Mouse (Mus musculus): ENCODE measurements at regions not wholly inside any gene's neighbourhood (a gene's known extent, or its start where the extent isn't known, plus 50 kb on each side); places are given as distances from the start of the nearest gene placed in this dataset.

DNA sequence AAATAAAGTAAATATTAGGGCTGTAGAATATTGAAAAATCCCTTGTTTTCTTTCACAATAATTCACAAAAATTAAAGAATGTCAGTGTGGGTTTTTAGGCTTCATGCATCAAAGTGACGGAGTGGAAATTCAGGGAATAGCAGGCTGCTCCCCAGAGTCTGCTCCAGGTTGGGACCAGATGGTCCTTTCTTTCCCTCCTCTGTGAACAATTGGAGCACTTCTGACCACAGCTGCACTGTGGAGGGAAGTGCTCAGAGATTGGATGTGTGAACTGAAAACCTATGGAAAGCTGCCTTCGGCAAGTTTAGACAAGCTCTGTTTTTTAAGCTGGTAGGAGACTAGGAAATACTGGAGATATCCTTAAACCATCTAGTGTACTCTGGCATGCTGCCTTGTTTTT, 1563.5 kb downstream of the Efnb2 start:
- TF ChIP-seq POU5F1 (IDR thresholded peaks at IDR 0.05; ENCODE audit: borderline replicate concordance, low read length) (no peak), NANOG (IDR thresholded peaks at IDR 0.05; ENCODE audit: borderline replicate concordance, low read length) (no peak), CTCF (conservative IDR thresholded peaks at IDR 0.05; ENCODE audit: low read length) (no peak)

GRCm38 (mm10) chr8:7092831-7093230, 1568.2 kb downstream of the Efnb2 start:
- H3K9me3 ChIP-seq (ENCODE audit: low read length), result no peaks in the 10 kb centered on the region
- no peaks in the 10 kb centered on the region for H3K4me1 ChIP-seq (replicated peaks; ENCODE audit: low read depth, low read length)
- H3K36me3 ChIP-seq (ENCODE audit: insufficient read depth, low read length), result no peaks in the 10 kb centered on the region
- no peaks in the 10 kb centered on the region for H3K27me3 ChIP-seq (ENCODE audit: insufficient read depth, low read length)
- TF ChIP-seq CTCF (conservative IDR thresholded peaks at IDR 0.05; ENCODE audit: low read length) (no peak), NANOG (IDR thresholded peaks at IDR 0.05; ENCODE audit: borderline replicate concordance, low read length) (no peak), POU5F1 (IDR thresholded peaks at IDR 0.05; ENCODE audit: borderline replicate concordance, low read length) (no peak)
- no peak overlapping the region for H3K4me3 ChIP-seq (replicated peaks; ENCODE audit: low read length)

More for the DNA sequence above, 1563.5 kb downstream of the Efnb2 start:
- Histone ChIP-seq H3K4me3 (replicated peaks; ENCODE audit: low read length) (no peak overlapping the region), H3K4me1 (replicated peaks; ENCODE audit: low read depth, low read length) (no peaks in the 10 kb centered on the region), H3K36me3 (ENCODE audit: insufficient read depth, low read length) (no peaks in the 10 kb centered on the region), H3K9me3 (ENCODE audit: low read length) (no peaks in the 10 kb centered on the region), H3K27me3 (ENCODE audit: insufficient read depth, low read length) (no peaks in the 10 kb centered on the region)

DNA sequence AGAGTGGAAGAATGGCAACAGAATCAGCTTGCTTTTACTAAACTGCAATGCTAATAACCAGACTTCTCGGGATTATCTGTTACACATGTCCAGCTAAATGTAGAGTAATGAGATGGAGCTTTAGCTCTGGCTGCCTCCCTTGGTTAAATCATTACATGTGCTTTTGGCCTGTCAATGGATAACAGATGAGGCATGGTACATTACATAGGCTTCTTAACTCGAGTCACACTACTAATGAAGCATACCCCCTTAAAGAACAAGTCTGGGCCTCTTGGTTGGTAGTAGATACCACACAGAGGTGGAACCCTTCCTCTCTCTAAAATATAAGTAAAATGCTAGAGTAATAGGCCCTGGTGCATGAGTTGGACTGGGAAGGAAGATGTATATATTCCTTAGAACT, 1572.9 kb downstream of the Efnb2 start:
- H3K4me3 ChIP-seq (replicated peaks; ENCODE audit: low read length), result no peak overlapping the region
- H3K9me3 ChIP-seq (ENCODE audit: low read length), result no peaks in the 10 kb centered on the region
- no peaks in the 10 kb centered on the region for H3K36me3 ChIP-seq (ENCODE audit: insufficient read depth, low read length)
- H3K27me3 ChIP-seq (ENCODE audit: insufficient read depth, low read length), result no peaks in the 10 kb centered on the region
- TF ChIP-seq POU5F1 (IDR thresholded peaks at IDR 0.05; ENCODE audit: borderline replicate concordance, low read length), result no peak
- no peak for TF ChIP-seq CTCF (conservative IDR thresholded peaks at IDR 0.05; ENCODE audit: low read length)
- H3K4me1 ChIP-seq (replicated peaks; ENCODE audit: low read depth, low read length), result no peaks in the 10 kb centered on the region

- H3K36me3 ChIP-seq (ENCODE audit: insufficient read depth, low read length), result no peaks in the 10 kb centered on the region
- no peak overlapping the region for H3K4me3 ChIP-seq (replicated peaks; ENCODE audit: low read length)
- no peaks in the 10 kb centered on the region for H3K27me3 ChIP-seq (ENCODE audit: insufficient read depth, low read length)
- no peaks in the 10 kb centered on the region for H3K4me1 ChIP-seq (replicated peaks; ENCODE audit: low read depth, low read length)
- TF ChIP-seq CTCF (conservative IDR thresholded peaks at IDR 0.05; ENCODE audit: low read length), result no peak
- no peak for TF ChIP-seq NANOG (IDR thresholded peaks at IDR 0.05; ENCODE audit: borderline replicate concordance, low read length)
- TF ChIP-seq POU5F1 (IDR thresholded peaks at IDR 0.05; ENCODE audit: borderline replicate concordance, low read length), result no peak
- no peaks in the 10 kb centered on the region for H3K9me3 ChIP-seq (ENCODE audit: low read length)
These were observed 1600.8 kb downstream of the Efnb2 start for GRCm38 (mm10) chr8:7060255-7060656.

GRCm38 (mm10) chr8:7026247-7026844, 1634.7 kb downstream of the Efnb2 start:
- no peaks in the 10 kb centered on the region for H3K4me1 ChIP-seq (replicated peaks; ENCODE audit: low read depth, low read length)
- H3K36me3 ChIP-seq (ENCODE audit: insufficient read depth, low read length), result no peaks in the 10 kb centered on the region
- H3K27me3 ChIP-seq (ENCODE audit: insufficient read depth, low read length), result no peaks in the 10 kb centered on the region
- TF ChIP-seq NANOG (IDR thresholded peaks at IDR 0.05; ENCODE audit: borderline replicate concordance, low read length), result no peak
- no peak for TF ChIP-seq POU5F1 (IDR thresholded peaks at IDR 0.05; ENCODE audit: borderline replicate concordance, low read length)
- no peak for TF ChIP-seq CTCF (conservative IDR thresholded peaks at IDR 0.05; ENCODE audit: low read length)
- no peak overlapping the region for H3K4me3 ChIP-seq (replicated peaks; ENCODE audit: low read length)
- H3K9me3 ChIP-seq (ENCODE audit: low read length), result no peaks in the 10 kb centered on the region

GRCm38 (mm10) chr8:7024336-7024735, 1636.7 kb downstream of the Efnb2 start:
- H3K9me3 ChIP-seq (ENCODE audit: low read length), result no peaks in the 10 kb centered on the region
- no peaks in the 10 kb centered on the region for H3K4me1 ChIP-seq (replicated peaks; ENCODE audit: low read depth, low read length)
- no peaks in the 10 kb centered on the region for H3K27me3 ChIP-seq (ENCODE audit: insufficient read depth, low read length)
- no peak for TF ChIP-seq NANOG (IDR thresholded peaks at IDR 0.05; ENCODE audit: borderline replicate concordance, low read length)
- no peak overlapping the region for H3K4me3 ChIP-seq (replicated peaks; ENCODE audit: low read length)
- H3K36me3 ChIP-seq (ENCODE audit: insufficient read depth, low read length), result no peaks in the 10 kb centered on the region

DNA sequence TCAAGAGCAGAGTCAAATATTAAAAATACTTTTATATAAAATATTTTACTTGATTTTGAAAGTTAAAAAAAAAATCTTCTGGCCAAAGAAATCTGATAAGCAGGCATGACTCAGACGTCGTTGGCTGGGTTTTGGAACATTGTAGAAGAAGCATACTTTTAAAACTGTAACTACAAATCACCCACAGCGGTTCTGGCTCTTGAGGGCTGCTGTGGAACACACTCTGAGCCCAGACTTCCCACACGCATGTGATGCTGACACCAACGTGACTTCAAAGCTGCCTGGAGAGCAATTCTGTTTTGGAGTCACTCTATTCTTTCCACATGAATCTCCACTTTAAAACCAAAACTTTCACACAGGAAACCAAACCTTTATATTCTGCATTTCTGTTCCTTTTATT, 1649.2 kb downstream of the Efnb2 start:
- no peaks in the 10 kb centered on the region for H3K4me1 ChIP-seq (replicated peaks; ENCODE audit: low read depth, low read length)
- no peaks in the 10 kb centered on the region for H3K36me3 ChIP-seq (ENCODE audit: insufficient read depth, low read length)
- H3K4me3 ChIP-seq (replicated peaks; ENCODE audit: low read length), result no peak overlapping the region
- TF ChIP-seq POU5F1 (IDR thresholded peaks at IDR 0.05; ENCODE audit: borderline replicate concordance, low read length) (no peak), NANOG (IDR thresholded peaks at IDR 0.05; ENCODE audit: borderline replicate concordance, low read length) (no peak), CTCF (conservative IDR thresholded peaks at IDR 0.05; ENCODE audit: low read length) (no peak)
- no peaks in the 10 kb centered on the region for H3K9me3 ChIP-seq (ENCODE audit: low read length)
- no peaks in the 10 kb centered on the region for H3K27me3 ChIP-seq (ENCODE audit: insufficient read depth, low read length)

- Histone ChIP-seq H3K4me3 (replicated peaks; ENCODE audit: low read length) (no peak overlapping the region), H3K9me3 (ENCODE audit: low read length) (no peaks in the 10 kb centered on the region), H3K27me3 (ENCODE audit: insufficient read depth, low read length) (no peaks in the 10 kb centered on the region), H3K4me1 (replicated peaks; ENCODE audit: low read depth, low read length) (no peaks in the 10 kb centered on the region), H3K36me3 (ENCODE audit: insufficient read depth, low read length) (no peaks in the 10 kb centered on the region)
- TF ChIP-seq POU5F1 (IDR thresholded peaks at IDR 0.05; ENCODE audit: borderline replicate concordance, low read length), result no peak
- TF ChIP-seq CTCF (conservative IDR thresholded peaks at IDR 0.05; ENCODE audit: low read length), result no peak
- no peak for TF ChIP-seq NANOG (IDR thresholded peaks at IDR 0.05; ENCODE audit: borderline replicate concordance, low read length)
These were observed 1669.5 kb downstream of the Efnb2 start for GRCm38 (mm10) chr8:6991516-6991915.

GRCm38 (mm10) chr8:6989359-6990095, 1671.5 kb downstream of the Efnb2 start:
- H3K36me3 ChIP-seq (ENCODE audit: insufficient read depth, low read length), result no peaks in the 10 kb centered on the region
- H3K4me1 ChIP-seq (replicated peaks; ENCODE audit: low read depth, low read length), result no peaks in the 10 kb centered on the region
- no peaks in the 10 kb centered on the region for H3K9me3 ChIP-seq (ENCODE audit: low read length)
- no peaks in the 10 kb centered on the region for H3K27me3 ChIP-seq (ENCODE audit: insufficient read depth, low read length)
- no peak for TF ChIP-seq NANOG (IDR thresholded peaks at IDR 0.05; ENCODE audit: borderline replicate concordance, low read length)
- TF ChIP-seq POU5F1 (IDR thresholded peaks at IDR 0.05; ENCODE audit: borderline replicate concordance, low read length), result no peak
- no peak for TF ChIP-seq CTCF (conservative IDR thresholded peaks at IDR 0.05; ENCODE audit: low read length)
- no peak overlapping the region for H3K4me3 ChIP-seq (replicated peaks; ENCODE audit: low read length)

Data from E14TG2a.4 (cell line).